Mouse (Mus musculus) retina, postnatal 1 day (tissue): Measurements from ENCODE around the gene Lims1.
A peak's percentile ranks its signal among the peaks of the same experiment; 100 is the strongest.
"Not testable (repeated sequence)": the region's sequence is repeated elsewhere in the genome, so short reads cannot be mapped to it uniquely, and the experiment has no call there.

ENCODE experiments used
- DNase-seq: peaks from one replicate; pipeline ENCODE4 v3.0.0-alpha.2; 2012

The Lims1 gene

DNA sequence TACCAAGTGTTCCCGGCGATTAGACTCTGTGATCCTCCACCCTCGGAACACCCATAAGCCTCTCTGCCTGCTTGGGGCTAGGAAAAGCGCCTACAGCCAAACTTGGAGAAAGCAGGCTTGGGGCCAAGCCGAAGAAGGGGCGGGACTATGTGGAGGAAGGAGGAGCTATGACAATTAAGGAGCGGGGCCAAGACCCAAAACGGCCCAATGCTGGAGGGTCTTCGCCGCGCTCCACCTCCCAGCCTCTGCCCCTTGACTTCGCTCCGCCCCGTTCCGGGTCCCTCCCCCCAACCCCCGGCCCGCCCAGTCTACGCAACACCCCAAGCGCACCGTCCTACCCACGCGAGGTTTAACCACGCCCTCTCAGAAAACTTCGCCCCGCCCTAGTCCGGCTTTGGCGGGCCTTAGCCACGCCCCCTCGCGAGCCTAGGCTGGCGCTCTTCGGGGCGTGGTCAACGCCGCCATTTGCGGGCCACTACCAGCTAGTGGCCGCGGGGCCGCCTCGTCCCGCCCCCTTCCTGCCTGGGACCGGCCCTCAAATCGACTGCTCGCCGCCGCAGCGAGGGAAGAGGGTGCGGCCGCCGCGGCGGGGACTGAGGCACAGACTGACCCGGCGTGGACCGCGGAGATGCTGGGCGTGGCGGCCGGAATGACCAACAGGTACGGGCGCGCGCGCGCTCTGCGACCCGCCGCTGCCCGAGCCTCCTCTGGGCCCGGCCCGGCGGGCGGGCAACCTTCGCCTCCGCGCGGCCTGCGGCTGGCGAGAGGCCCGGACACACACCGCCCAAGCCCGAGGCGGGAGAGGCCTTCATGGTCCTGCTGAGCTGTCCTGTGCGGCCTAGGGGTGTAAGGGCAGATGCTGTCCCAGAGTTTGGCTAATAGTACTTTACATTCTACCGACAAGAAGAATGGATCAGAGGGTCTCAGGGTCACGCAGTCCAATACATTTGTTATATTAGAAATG is at the start of gene Lims1:
Lims1 (plus strand) TSS at position 439 of the 964 bp plus-strand sequence.
- peak; percentile 99 for DNase-seq

DNA sequence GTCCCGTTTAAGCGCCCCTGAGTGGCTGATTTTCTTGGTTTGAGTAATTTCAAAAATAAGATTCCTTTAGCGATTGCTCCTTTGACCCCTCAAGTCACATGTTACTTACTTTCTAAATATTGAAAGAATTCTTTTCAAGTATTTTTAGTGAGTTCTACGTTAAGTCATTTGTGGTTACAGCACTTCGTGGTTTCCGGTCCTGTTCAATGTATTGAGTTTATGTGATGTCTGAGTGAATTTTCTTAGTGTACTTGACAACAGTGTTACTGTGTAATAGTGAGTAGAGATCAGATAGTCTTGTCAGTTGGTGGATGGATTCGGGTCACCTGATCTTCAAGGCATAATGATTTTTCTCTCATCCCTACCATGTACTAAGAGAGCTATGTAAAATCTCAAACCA is 41.0 kb upstream of the Lims1 start:
- DNase-seq = no peak

DNA sequence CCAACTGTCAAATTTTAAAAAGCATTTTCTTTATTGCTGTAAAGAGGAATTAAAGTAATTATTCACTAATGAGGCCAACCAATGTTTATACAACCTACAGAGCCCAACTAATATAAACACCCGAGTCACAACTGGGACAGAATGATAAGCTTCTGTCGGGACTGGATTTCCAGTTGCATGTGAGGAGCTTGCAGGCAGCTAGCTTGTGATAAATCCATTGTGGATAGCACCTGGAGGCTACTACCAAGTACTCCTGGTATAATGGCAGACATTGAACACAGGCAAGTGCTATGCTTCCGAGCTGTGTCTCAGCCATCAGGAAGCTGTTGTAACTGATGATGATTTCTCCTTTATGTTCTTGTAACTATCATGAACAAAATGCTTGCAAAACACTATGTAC is 32.5 kb upstream of the Lims1 start:
- no peak for DNase-seq

DNA sequence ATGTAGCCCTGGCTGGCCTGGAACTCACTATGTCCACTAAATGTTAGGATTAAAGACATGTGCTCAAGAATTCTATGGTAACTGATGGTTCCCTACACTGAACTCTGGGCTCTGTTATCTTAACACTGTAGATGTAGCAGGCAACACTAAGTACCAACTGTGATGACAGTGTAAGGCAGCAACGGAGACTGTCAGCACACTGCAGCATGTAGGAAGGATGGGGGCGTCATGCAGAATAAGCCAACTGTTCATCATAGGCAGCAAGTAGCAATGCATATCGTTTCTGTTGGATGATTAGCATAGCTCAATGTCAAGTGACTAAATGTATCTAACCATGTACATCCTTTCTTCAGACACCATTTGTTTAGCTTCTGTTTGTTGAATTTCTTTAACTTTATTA is 29.0 kb upstream of the Lims1 start:
- no peak for DNase-seq

- no peak for DNase-seq
Observed at GRCm38 (mm10) chr10:58295605-58296004, 27.7 kb upstream of the Lims1 start.

DNA sequence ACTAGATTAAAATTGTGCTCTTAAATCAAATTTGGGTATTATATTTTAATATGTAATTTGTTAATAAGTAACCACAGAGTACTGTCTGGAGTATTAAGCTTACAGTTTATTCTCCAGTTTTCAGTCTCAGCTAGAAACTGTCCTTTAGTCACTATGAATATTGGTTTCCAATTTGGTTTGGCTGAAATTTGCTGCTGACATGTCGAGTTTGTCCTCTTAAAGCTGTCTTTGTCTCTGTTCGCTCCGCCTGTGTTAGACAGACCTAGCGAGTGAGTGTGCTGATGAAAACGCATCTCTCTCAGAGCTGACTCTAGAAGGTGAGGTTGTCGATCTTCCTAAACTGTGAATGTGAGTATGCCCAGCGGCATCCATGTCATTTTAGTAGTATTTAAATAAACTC is 18.3 kb upstream of the Lims1 start:
- DNase-seq = no peak

GRCm38 (mm10) chr10:58306897-58307296 is 16.4 kb upstream of the Lims1 start:
- no peak for DNase-seq

- DNase-seq = no peak
Observed at GRCm38 (mm10) chr10:58310791-58311190, 12.5 kb upstream of the Lims1 start.

DNA sequence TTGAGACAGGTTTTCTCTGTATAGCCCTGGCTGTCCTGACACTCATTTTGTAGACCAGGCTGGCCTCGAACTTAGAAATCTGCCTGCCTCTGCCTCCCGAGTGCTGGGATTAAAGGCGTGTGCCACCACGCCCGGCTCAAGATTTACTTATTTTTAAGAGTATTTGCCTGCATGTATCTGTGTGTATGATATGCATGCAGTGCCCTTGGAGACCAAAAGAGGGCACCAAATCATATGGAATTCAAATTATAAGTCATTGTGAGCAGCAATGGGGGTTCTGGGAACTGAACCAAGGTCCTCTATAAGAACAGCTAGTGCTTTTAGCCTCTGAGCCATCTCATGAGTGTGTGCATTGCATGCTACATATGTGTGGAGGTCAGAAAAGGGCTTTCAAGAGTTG is 10.4 kb upstream of the Lims1 start:
- no peak for DNase-seq

GRCm38 (mm10) chr10:58320881-58321280 is 2.4 kb upstream of the Lims1 start:
- no peak for DNase-seq

GRCm38 (mm10) chr10:58322361-58323027 is 772 bp upstream of the Lims1 start:
- no peak for DNase-seq

DNA sequence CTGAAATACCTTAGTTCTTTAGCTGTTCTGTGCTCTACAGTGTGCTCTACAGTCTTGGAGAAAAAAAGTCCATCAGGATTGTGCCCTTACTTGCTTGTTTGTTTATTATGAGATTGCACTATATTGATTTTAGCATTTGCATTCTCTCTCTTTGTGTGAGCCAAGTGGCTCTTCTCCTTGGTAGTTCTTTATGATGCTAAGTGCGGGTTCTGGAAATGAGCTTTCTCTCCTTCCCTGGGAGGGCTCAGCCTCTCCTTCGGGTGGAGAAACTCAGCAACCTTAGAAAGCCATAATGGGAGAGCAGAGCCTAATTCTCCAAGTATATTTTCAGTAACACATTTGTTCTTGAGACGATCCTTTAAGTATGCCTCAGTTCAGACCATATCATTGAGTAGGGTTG is 3.0 kb downstream of the Lims1 start:
- no peak for DNase-seq

- not testable (repeated sequence) for DNase-seq
Observed at GRCm38 (mm10) chr10:58327836-58328235, 4.6 kb downstream of the Lims1 start.

- DNase-seq = no peak
Observed at GRCm38 (mm10) chr10:58328517-58329108, 5.3 kb downstream of the Lims1 start.

DNA sequence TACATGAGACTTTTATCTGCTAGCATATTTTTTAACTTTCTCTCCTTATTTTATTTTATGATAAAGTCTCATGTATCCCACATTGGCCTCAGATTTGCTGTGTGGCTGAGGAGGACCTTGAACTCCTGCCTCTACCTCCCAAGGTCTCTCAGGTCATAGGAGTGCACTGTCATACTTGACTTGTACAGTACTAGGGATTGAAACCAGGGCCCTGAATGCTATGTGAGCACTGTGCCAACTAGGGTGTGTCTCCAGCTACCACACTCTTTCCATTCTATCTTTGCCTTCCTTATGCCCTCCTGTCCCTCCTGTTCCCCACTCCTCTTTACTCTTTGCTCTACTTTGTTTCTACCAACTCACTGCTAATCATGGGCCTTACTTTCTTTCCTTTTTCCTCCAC is 7.4 kb downstream of the Lims1 start:
- DNase-seq = no peak

DNA sequence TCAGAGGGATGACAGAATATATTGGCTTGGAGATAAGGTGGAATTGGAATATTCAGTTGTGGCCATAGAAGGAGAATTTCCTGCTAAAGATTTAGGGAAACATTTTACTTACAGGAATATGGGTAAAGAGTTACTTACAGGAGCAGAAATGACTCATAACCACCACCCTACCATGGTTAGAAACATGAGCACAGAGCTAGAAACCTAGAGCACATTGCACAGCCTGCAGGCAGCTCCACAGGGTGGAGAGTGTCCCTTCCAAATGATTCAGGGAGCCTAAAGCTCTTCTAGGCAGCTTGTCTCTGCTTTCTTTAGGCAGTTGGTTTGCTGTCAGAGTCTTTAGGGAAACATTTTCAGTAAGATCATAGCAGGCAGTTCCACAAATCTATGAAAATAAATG is 8.5 kb downstream of the Lims1 start:
- DNase-seq = no peak

DNA sequence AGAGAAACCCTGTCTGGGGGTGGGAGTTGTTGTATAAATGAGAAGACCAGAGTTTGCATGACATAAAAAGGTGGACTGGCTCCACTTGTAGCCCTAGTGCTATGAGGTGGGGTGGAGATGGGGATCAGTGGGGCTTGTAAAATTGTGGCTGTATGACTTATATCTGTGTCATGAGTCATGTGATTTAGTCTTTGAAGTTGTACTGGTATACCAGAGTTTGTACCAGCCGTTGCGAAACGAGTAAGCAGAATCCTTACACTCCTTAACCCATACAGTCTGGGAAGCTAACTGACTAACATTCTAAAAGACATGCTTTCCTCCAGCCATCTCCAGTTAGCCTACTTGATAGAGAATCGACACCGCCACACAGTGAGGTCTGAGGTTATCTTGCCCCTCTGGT is 10.1 kb downstream of the Lims1 start:
- DNase-seq = no peak

DNA sequence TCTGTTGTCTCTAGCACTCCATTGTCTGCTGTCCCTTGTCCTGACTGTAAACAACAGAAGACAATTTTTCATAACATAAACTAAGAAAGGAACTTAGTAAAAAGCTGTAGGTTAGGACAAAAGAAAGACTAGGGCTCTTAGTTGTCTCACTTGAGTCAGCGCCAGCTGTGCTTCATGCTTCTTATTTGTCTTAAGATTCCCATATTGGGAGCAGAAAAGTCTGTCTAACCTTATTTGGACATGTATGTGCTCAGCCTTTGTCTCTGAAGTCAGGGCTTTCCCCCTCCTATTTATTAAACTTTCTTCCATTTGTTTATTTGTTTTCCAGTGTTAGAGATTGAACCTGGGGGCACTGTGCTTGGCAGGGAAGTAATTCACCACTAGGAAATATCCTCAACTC is 12.9 kb downstream of the Lims1 start:
- no peak for DNase-seq

DNA sequence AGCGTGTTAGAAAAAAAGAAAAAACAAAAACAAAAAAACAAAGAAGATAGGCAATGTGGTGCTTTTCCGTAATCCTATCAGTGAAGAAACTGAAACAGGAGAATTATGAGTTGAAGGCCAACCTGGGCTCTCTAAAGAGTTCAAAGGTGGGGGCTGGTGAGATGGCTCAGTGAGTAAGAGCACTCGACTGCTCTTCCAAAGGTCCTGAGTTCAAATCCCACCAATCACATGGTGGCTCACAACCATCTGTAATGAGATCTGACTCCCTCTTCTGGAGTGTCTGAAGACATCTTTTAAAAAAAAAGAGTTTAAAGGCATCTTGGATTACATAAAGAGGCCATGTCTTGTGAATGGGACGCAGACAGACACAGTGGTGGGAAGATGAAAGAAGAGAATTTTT is 13.8 kb downstream of the Lims1 start:
- not testable (repeated sequence) for DNase-seq

DNA sequence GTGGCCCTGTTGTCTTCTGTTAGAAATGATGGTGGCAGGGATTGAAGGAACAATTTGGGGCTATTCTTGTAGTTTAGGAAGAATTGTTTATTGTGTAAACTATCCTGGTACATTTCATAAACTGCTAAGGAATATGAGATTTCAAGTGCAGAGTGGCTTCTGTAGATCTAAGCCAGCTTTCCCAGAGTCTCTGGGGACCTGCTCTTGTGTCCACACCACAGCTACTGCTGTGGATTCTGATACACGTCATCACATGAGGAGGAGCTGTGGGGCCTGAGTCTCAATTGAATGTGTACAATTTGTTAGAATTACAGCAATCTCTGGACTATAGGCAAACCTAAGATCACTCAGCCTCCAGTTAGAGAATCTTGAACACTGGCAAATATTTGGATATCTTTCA is 15.3 kb downstream of the Lims1 start:
- no peak for DNase-seq

- DNase-seq = no peak
Observed at GRCm38 (mm10) chr10:58341685-58342084, 18.4 kb downstream of the Lims1 start.

DNA sequence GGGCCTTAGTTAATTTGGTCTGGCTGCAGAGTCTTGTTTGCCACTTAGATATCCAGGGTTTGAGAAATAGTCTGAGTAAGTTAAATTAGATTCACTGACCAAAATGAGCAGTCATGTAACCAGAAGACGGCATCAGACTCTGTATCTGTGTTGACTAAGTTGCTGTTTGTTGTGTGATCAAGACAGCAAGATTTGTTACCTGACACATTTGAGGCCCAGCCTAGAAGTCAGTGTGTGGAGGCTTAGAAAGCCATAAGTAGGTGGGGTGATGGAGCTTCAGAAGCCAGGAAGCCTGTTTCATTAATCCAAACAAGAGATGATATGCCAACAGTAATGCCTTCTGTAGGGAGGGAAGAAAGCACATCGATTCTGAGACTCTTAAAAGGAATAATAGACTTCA is 18.9 kb downstream of the Lims1 start:
- no peak for DNase-seq

DNA sequence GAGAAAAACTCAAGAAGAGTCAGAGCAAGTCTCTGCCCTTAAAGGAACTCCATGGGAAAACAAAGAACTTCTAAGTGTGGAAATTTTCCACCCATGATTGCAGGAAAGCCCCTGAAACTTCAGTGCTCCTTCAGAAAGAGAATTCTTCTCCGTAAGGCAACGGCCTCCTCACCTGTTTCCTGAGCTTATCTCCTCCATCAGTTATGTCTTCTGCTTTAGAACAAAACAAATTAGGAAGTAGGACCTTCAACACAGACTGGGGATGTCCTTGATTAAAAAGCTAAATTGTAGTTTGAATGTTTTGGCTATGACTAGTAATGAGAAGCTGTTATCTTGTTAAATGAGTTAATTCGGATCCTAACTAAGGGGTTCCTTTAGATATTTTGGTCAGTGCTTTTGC is 20.3 kb downstream of the Lims1 start:
- DNase-seq = no peak

GRCm38 (mm10) chr10:58350600-58350999 is 27.3 kb downstream of the Lims1 start:
- DNase-seq = no peak
